Mouse (Mus musculus): ENCODE data around the gene Golga4.

Gene Golga4

DNA sequence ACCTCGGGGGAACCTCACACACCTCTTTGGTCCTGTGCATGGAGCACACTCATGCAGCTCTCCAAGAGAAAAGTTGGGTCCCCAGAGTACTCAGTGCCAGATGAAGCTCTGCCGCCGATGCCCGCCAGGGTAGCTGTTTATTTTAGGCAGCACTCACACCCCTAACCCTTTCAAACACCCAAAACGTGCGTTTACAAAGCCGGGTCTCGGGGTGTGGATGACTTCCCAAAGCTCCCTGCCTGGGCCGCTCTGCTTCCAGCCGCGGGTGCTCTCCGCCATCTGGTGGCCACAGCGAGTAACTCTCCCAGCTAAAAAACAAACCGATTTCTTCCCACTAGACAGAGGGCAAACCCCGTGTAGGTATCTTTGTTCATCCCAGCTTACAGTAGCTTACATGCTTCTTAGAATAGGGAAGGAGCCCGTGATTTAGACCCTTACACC, 16.5 kb upstream of the Golga4 start:
- DNase-seq: peak; percentile 75

DNA sequence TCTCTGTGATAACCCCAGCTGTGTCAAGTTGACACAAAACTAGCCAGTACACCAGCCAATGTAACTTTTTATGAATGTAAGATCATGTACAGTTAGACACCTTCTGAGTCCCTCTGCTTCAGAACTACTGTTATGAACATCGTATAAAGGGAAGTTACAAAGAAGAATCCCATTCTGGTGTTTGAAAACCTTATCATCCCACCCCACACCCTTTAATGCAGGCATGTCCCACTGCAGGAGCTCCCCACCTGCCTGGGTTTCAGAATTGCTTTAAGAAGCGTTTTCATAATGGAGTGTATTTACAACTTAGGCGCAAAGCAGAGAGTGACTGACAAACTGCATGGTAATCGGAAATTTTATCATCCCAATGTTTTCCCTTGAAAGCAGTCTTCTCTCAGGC, 14.9 kb upstream of the Golga4 start:
- DNase-seq: no peak

DNA sequence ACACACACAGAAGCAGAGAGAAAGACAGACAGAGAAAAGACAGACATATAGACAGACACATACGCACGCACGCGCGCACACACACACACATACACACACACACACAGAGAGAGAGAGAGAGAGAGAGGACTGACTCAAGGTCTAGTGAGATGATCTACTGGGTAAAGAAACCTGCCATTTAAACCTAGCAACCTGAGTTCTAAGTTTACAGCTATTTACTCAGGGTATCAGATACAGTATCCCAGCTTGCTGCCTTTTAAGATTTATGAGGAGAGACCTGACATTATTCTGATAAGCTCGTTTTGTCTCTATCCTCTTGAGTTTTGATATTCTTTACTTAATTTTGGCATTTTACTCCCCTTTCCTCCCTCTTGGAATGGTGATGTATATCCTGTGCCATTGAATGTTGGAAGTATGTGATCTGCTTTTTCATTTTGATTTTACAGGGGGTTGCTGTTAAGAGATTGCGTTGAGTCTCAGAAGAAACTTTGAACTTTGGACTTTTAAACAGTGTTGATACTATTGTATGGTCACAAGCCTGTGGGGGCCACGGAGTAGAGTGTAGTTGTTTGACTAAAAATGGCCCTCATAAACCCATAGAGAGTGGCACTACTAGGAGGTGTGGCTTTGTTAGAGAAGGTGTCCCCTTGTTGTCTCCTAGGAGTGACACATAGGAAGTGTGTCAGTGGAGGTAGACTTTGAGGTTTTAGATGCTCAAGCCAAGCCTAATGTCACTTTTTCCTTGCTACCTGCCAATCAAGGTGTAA, 13.0 kb upstream of the Golga4 start:
- no peak for DNase-seq

DNA sequence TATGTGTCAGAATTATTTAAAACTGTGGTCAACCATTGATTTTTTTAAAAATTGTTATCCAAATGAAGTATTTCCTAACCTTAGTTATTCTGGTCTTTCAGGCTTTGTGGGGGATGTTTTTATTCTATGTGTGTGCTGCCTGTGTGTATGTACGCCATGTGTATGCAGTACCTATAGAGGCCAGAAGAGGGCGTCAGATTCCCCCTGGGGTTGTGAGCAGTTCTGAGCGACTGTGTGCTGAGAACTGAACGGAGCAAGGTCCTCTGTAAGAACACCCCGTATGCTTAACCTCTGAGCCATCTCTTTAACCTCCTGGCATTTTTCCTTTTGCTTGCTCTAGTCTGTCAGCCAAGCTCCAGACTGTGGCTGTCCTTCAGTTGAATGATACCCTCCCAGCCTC, 12.0 kb upstream of the Golga4 start:
- DNase-seq: no peak

DNA sequence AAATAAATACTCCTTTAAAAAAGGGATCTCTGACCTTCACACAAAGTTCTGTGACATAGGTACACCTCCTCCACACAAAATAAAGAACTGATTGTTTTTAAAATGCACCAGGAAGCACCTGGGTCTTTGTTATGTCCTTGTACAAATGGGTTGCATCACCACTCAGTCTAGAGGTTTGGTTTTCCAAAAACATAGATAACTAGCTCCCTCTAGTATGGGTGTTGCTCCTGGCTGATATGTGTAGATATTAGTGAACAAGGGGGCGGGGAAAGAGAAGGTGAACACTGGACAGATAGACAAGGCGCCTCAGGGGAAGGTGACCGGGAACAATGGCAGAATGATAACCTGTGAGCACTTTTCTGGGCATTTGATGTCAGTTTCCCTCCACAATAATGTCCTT, 10.1 kb upstream of the Golga4 start:
- DNase-seq: no peak

DNA sequence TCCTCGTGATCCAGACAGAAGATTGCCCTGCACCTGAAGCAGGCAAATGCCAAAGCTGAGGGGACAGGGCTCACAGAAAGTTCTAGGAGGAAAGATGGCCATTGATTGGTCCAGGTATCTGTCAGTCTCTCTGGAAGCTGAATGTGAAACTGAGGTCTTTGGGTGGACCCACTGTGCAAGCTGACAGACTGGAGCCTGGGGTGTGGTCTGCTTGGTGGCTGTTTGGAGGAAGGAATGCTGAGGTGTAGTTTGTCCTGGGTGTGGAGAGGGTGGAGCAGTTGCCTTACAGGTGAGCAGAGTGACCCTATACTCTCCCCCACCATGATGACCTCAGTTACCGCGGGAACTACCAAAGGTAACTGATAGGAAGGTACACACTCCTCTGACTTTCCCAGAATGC, 9.1 kb upstream of the Golga4 start:
- DNase-seq: no peak

DNA sequence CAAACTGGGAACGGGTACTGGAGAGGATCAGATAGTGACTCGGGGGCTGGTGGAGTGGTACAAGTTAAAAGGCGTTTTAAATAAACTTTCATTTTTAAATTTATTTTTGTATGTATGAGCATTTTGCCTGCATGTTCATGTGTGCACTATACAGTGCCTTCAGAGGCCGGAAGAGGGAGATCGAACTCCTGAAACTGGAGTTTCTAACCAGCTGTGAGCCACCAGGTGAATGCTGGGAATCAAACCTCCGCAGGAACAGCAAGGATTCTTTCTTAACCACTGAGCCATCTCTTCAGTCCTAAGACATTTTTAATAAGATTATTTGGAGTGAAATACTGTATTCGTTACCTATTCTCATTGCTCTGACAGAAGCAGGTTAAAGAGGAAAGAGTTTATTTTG, 8.0 kb upstream of the Golga4 start:
- no peak for DNase-seq

DNA sequence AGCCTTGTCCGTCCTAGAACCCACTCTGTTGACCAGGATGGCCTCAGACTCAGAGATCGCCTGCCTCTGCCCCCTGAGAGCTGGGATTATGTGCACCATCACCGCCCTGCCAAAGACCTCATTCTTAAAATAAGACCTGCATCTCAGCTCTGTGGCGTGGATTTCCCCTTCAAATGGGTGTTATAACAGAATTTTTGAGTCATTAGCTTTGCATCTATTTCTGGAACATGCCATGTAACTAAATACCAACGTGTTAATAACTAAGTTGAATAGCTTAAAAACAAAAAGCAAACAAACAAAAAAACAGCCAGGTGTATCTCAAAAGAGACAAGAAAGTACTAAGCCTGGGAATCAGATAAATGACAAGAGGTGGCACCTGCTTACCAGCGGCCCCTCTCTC, 5.1 kb upstream of the Golga4 start:
- DNase-seq: no peak

DNA sequence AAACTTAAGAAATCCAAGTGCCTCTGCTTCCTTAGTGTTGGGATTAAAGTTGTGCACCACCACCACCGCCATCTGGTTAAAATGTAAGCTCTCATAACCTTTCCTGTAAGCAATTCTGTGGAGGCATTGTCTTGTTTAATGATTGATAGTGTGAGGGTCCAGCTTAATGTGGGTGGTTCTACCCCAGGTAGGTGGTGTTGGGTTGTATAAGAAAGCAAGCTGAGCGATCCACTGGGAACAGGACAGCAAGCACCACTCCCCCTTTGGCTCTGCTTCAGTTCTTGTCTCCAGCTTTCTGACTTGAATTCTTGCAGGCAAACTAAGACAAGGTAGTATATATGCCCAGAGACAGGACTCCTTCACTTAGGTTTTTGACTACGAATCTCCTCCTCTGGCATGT, 1.4 kb upstream of the Golga4 start:
- no peak for DNase-seq

DNA sequence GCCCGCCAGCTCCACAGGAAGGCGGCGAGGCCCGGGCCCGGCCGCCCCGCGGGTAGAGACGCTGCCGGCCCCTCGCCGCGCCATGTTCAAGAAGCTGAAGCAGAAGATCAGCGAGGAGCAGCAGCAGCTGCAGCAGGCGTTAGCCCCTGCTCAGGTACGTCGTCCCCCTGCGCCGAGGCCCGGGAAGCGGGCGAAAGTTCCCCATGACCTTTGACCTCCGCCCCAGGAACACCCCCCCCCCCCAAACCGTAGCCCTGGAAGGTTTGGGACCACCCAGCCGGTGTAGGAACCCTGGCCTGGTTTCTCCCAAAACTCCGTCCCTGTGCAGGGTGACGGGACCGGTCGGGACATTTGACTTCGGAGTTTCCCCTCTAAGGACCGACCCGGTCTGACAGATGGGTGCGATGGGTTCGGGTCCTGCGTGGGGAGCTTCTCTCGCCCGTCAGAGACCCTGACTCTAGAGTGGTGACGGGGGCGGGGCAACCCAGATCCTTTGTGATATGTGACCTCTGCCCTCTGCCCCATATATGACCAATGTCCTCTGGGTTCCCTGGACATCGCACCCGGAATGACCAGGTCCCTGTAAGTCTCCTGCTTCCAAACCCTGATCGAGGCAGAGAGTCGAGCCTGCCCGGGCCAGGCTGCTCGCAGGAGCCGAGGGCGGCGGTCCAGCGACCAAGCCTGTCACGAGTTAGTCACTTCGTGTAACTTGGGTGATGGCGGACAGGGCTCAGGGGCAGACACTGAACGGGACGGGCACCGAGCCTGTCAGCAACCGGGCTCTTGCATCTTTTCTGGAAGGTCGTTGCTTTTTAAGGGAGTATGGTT, 551 bp downstream of the Golga4 start:
- DNase-seq: peak; percentile 37

DNA sequence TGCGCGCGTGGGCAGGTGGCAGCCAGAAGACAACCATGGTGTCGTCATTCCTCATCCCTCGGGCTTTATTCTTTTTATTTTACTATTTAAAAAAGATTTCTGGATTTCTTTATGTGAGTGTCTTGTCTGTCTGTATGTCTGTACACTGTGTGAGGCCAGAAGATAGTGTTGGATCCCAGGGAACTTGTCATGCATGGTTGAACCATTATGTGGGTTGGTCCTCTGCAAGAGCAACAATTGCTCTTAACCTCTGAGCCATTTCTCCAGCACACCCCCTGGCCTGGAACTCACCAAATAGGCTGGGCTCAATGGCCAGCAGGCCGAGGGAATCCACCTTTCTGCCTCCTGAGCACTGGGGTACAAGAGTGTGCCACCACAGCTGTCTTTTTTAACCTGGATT, 1.5 kb downstream of the Golga4 start:
- DNase-seq: no peak

DNA sequence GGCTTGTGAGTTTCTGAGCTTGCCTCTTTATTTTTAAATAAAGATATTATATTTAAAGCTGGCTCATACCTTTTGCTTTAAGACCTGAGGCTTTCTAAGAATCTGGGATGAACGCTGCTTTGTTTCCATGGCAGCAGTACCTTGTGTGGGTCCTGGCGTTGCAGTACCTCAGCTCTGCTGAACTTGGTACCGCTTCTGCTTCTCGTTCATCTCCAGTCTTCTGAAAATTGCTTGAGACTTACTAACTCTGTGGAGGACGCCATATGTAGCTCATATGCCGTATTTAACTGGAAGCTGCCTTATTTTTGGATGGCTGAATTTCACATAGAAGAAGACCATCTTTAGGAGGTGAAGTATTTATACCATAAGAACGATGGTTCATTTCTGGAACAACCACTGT, 2.5 kb downstream of the Golga4 start:
- DNase-seq: no peak

DNA sequence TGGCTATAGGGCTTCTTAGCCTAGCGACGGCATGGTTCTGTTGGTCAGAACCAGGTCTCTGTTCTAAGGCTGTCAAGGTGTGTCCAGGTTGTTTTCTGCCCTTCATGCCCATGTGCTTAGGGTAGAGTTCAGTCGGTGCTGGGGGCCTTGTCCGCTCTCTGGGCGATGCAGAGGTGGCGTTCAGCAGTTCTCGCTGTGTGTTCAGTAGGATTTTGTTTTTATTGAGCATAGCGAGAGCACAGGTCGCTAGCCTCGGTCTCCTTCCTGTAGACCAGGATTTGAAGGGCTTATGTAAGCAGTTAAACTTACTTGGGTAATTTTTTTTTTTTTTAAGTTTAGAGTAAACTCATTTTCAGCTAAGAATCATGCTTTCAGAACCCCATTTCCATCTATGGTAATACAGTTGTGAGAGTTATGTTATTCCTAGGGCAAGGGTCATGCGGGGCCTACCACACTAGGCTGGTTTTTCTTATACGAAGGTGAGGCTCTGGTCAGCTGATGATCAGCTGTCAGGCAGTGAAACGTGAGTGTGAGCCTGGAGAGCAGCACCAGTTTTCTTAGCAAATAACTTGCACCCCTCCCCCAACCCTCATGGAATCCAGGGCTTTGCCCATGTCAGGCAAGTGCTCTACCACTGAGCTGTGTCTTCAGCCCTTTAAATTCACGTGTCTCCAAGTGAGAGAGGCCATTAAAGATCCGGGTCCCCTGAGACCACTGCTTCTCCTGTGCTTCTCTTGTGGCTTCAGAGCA, 5.0 kb downstream of the Golga4 start:
- no peak for DNase-seq

DNA sequence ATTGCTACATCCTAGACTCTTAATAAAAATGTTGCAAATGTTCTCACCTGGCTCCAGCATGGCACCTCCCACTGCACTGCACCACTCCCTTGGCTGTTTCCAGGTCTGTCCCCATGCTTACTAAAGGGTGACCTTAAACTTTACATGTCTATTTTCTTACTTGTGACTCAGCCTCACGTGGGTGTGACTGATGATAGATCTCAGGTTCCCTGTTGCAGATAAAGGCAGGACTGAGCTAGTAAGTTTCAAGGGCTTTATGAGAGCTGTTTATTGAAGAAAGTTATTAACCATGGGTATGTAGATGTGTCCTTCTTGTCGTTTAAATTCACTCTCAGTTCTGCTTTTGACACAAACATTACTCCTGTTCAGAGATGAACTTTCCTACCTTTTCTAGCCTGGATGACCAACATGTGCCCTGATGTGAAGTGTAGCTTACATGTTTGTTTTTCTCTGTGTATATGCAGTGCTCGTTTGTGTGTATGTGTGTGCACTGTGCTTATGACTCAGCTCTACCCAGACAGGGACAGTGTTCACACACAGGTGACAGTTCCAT, 6.7 kb downstream of the Golga4 start:
- DNase-seq: no peak

DNA sequence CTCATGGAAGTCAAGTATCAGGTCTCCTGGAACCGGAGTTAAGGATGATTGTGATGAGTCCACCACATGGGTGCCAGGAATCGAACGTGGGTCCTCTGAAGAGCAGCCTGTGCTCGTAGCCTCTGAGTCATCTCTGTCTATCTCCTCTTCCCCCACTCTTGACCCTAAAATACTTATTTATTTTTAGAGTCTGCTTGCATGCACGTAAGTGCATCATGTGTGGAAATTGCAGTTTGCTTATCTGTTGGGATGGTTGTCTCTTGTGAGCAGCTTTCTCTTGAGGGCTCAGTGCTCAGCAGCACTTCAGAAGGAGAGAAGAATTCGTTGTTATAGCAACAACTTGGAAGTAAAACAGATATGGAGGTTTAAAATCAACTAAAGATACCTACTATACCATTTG, 9.4 kb downstream of the Golga4 start:
- DNase-seq: no peak

DNA sequence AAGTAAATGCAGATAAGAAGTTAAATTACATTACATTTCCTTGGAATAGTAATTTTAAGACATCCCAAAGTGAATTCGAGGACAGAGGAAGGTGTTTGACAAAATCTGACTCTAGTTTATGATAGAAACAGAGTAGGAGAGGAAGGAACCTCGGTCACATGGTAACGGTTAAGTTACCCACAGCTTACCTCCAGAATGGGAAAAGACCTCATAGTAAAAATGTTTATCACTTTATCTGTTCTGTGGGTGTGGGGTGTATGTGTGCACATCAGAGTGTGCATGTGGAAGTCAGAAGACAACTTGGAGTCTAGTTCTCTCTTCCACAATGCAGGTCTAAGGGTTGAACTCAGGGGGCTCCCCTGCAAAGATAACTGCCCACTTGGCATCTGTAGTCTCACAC, 10.1 kb downstream of the Golga4 start:
- no peak for DNase-seq

DNA sequence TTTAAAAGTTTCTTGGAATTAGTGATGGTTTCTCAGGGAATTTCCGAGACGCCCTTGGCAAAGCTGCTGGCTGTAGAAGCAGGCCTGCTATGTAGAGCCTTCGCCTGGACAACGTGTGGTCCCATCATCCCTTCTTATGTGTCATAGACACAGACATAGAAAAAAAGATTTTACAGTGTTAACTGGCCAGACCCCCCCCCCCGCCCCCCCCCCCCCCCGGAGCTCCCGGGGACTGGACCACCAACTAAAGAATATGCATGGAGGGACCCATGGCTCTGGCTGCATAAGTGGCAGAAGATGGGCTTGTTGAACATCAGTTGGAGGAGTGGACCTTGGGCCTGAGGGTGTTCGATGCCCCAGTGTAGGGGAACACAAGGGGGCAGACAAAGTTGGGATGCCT, 11.6 kb downstream of the Golga4 start:
- DNase-seq: no peak

DNA sequence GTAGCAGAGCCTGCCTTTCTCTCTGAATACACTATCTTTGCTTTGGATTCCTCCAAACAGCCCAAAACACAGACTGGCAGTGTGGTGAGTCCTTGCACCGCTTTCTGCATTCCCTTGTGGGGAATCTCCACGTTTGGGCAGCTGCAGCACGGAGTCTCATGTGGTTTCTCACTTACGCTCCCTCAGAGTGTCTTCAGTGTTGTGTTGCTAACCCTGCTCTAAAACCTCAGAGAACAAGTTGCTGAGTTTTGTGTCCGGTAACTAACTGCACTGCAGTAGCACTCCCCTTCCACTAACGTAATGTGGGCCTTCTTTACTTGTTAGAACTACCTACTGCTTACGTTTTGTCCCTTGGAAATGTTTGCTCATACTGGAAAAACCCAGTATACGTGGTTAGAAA, 13.0 kb downstream of the Golga4 start:
- no peak for DNase-seq

DNA sequence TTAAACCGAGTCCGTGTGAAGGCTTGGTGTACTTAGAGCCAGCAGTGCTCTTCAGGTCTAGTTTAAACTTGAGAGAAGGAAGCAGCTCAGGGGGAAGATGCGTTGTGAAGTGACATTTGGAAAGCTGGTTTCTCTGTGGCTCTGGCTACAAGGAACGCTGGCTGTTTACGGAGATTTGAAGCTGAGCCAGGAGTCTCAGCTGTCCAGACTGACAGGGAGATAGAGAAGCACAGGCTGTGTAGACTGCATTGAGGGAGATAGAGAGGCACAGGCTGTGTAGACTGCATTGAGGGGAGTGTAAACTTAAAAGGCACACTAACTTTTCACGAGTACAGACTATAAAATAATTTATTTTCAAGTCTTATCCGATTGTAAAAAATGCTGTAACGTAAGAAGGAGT, 13.9 kb downstream of the Golga4 start:
- DNase-seq: no peak

DNA sequence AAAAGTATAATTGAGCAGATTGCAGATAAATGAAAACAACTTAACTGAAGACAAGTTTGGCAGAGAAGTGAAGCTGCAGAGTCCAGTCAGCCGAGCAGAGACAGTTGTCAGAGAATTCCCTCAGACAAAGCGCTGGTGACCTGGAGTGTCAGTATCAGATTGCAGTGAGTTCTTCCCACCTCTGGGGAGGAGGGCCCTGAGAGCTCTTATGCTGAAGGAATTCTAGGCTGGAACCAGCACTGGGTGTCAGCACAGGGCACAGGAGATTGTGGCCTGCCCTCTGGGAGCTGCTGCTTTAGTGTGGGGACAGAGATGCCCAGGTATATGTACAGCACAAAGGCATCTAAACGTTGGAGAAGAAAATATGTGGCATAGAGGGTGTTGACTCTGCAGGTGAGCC, 14.8 kb downstream of the Golga4 start:
- no peak for DNase-seq

DNA sequence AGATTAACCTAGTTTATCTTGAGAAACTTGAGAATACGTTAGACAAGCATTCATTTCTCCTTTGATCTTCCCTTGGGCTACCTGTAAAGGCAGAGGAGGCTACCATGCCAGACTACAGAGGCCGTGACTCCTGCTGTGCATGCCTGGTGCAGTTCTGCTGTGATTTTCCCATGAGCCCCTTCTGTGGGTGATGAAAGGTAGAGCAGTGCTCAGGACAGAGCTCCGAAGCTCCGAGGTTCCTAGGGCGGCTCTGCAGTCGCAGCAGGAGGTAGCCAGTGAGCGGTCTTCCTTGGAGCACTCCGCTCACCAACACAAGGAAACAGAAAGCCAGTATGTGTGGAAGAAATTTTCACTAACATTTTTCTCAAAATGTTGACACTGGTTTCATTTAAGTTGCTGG, 15.6 kb downstream of the Golga4 start:
- DNase-seq: no peak

DNA sequence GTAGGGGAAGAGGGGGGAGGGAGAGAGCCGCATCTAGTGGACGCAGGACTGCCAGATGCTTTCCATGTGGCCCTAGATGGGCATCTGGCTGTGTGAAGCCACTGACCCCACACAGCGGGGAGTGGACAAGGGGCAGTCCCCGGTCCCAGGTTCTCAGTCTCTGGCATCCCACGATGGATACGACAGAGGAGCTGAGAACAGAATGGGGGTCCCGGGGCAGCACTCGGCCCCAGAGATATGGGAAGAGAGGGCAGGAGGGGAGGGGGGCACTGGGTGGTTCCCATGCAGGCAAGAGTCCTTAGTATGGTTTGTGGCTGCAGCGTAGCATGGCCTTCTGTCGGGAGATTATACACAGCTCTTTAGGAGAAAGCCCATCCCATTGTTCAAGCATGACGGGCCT, 17.7 kb downstream of the Golga4 start:
- no peak for DNase-seq

DNA sequence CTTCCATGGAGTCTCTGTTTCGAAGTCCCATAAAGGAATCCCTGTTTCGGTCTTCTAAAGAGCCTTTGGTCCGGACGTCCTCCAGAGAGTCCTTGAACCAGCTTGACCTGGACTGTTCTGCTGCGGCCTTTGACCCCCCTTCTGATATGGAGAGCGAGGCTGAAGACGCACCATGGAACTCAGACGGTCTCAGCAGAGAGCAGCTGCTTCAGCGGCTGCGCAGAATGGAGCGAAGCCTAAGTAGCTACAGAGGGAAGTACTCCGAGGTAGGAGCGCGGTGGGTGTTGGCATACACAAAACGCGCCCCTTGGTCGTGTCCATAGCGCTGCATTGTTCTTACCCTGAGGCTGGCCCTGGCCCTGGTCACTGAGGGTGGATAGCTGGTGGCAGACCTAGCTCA, 21.0 kb downstream of the Golga4 start:
- no peak for DNase-seq

DNA sequence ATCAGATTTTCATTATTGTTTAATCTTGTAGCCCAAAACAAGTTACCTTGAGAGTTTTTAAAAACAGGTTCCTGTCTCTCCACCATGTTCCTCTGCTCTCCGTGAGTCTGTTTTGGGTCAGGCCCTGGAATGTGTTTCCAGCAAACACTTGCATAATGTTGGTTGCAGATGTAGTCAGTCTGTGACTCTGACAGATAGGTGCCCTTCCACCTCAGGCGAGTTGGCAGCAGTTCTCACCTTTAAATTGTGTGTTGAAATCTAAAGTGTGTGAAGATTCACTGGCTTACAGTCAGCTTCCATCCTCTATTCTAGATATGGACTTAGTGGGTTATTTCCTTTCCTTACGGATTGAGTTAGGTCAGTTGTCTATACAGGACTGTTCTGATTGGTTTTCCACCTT, 23.7 kb downstream of the Golga4 start:
- DNase-seq: no peak

All from cerebellum, adult 11 months (tissue).